Mouse (Mus musculus) brain, adult 2 months (tissue): Measurements from ENCODE around the gene 1700029I15Rik.

Source experiments
- DNase-seq: peaks from one replicate; pipeline ENCODE4 v3.0.0; 2011; ENCODE audit warnings: low read depth, low spot score

1700029I15Rik gene

GRCm38 (mm10) chr2:92425366-92425765 is 43.0 kb downstream of the 1700029I15Rik start:
- DNase-seq, result no peak

GRCm38 (mm10) chr2:92426426-92426825 is 44.1 kb downstream of the 1700029I15Rik start:
- peak; percentile 53 for DNase-seq

GRCm38 (mm10) chr2:92427882-92428281 is 45.5 kb downstream of the 1700029I15Rik start:
- DNase-seq, result peak; percentile 99

DNA sequence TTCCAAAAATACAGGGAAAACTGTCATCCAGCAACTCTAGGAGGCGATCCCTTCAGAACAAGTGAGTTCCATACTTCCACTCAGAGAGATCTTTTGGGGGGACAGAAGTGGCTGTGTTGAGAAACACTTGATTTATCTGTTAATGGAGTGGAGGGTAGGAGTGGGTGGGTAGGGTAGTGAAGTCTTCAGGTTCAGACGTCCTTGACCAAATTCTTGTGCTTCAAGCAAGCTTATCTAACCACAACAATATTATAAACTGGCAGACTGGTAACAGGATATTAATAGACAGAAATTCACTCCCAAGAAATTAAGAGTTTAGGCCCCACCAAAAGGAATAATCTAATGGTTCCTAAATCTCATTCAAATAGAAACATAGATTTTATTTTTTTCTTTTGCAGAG is 47.8 kb downstream of the 1700029I15Rik start:
- no peak for DNase-seq

- peak; percentile 95 for DNase-seq
These were observed 48.6 kb downstream of the 1700029I15Rik start for GRCm38 (mm10) chr2:92430723-92431541.

DNA sequence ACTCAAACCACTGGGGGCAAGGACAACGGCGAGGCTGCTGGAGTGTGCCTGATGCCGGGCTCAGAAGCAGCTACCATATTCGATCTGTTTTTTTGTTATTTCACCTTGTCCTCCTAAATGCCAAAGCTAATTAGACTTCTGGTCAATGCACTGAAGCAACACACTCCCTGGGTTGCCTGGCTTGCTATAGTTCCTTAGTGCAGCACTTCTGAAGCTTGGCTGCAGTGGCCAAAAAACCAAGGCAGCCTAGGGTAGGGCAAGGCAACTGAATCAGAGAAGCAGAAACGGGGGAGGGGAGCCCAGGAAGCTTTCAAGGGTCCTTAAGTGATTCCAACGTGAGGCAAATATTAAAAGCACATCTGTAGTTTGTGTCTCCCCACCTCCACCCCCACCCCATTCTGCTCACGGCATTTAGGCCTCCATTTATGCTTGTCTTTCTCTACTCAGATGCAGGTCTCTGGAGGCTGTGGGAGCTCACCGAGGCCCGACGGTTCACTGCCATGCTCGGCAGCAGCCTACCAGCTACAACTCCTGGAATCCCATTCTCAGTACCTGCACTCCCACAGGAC is 49.4 kb downstream of the 1700029I15Rik start:
- DNase-seq, result peak; percentile 52

DNA sequence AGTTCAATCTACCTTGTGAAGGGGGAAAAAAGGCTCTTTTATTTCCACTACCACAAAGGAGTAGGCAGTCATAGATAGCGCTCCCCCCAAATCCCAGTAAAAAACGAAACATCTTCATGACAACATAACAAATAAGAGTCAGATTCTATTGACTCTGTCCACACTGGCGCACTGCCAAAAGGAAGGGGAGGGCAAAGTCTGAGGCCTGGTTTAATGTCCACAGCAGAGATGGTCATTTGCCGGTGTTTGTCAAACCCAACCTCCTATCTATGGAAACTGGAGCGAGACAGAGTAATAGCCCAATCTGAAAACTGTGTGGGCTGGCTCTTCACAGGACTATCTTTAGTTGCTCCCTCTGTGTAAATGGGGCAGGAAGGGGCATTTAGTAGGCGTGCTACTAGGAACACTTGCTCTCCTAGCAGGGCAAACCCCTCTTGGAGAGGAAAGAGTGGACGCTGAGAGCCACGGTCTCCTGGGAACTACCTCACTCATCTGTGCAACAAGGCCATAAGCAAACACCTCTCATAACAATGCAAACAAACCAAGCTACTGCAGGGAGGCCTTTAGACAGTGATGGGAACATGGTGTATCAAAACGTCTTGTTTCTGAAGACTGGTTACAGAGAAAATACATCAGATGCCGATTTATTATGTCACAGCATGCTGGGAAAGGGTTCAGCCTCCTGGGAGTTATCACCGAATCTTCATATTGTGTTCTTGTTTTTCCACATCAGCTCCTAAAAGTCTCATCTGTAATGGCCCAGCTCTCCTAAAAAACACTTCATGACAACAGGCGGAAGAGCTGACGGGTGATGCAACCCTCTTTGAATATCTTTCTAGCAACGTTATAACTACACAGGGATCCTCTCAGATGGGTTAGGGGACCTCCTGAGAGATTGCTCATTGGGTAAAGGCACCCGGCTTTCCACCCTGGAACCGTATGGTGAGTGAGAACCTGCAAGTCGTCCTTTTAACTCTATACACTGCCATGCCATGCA is 50.3 kb downstream of the 1700029I15Rik start:
- peak; percentile 68 for DNase-seq

DNA sequence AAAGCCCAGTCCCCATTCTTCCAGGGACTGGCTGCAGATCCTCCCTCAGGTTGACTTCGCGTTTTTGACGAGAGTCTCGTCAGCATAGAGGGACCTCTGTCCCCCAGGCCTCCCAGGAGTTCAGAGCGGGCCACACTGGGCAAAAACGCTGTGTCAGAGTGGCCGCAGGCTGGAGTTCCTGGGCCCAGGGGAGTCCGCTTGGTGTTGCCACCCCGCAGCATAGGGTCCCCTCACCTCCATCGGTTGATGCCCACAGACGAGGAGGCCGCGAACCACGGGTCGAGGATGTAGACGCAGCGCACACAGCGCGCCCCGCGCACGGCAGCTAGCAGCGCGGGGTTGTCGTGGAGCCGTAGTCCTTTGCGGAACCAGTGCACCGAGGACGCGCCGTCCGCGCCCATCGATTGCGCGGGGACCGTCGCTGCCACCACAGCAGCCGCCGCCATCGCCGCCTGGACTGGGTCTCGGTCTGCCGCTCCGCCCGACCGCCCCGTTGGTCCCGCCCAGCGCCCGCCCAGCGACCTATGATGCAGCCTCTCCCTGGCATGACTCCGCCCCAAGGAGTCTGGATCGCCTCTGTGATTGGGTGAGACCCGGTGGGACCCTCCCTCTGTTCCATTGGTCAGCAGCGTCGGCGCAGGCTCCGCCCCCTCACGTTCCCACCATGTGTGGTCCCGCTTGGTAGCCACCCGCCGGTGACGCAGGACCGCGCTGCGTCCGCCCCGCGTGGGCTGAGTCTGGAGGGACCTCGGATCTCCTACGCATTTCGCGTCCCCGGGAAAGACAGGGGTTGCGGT is 51.4 kb downstream of the 1700029I15Rik start, which contains the start of gene Cry2:
Cry2 (minus strand) TSS at position 466 of the 797 bp plus-strand sequence.
- peak; percentile 100 for DNase-seq

GRCm38 (mm10) chr2:92434375-92434745 is 52.0 kb downstream of the 1700029I15Rik start:
- peak; percentile 83 for DNase-seq

DNA sequence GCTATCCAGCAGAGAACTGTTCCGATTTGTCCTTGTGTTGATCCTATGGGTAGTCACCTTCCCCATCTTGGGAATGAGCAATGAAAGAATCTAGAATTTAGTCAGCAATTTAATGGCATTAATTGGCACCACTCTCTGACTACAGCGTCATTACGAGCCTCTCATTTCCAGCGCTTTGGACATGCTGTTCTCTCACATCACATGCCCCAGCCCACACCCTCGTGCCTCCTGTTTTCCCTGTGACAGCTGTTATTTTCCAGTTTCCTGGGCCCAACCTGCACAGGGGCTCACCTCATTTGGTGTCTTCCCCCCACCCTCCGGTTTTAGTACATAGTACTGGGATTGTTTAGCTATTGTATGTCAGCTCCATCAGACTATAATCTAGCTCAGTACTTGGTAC is 52.7 kb downstream of the 1700029I15Rik start:
- peak; percentile 58 for DNase-seq
